Mouse (Mus musculus): ENCODE measurements around the gene Psme2. TPM values are rescaled to one million over a fixed set of nuclear protein-coding genes. Genes with fewer than 3 reads are reported as not detected.

Psme2 gene
- total and polyA plus RNA-seq, 3 experiments, result 467 to 757 (median 684) TPM

DNA sequence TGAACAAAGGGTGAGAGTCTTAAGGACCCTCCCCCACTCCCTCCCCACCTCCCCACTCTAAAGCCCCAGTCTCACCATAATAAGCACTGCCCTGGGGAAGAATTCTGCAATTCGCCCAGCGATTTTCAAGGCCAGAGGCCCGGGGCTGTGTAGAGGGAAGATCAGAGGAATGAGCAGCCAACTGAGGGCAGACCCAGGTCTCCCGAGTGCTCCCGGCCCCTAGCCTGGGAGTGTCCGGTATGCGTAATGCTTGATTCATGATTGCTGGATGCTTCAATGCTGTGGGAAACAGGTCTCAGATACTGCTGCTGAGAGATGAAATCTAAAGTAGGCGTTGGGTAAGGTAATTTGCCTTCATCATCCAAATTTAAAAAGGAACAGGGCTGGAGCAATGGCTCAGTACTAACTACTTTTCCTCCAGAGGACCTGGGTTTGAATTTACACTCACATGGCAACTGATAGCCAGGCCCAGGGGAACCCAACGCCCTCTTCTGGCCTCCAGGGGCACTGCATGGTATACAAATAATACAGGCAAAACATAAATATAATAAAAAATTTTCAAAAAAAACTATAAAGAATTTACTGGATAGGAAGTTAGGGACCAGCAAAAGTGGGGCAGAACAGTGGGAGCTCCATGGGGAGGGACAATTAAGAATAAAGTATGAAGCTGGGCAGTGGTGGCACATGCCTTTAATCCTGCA lies 8.8 kb downstream of the Psme2 start:
- no peak overlapping the region for H3K9ac ChIP-seq (ENCODE audit: insufficient read depth, low read depth)
- no peak overlapping the region for H3K4me3 ChIP-seq (replicated peaks in 1 of 3; ENCODE audit: low read depth in 2 of 3, low read length in 2 of 3, poor library complexity in 1 of 3)
- in situ Hi-C loops (cut with MboI; ENCODE audit: low pct_ligation_motif_present, low pct_unique_long_range_greater_than_20kb, low sequenced_read_pairs) (no loop called here), dilution Hi-C loops (cut with MboI; ENCODE audit: extremely low pct_ligation_motif_present, extremely low pct_unique_long_range_greater_than_20kb, low sequenced_read_pairs) (no loop called here)
- peaks cover 21 to 61% of the 10 kb centered on the region in 2 experiments for H3K4me1 ChIP-seq (ENCODE audit: control insufficient read depth in 1 of 2, insufficient read depth in 2 of 2)
- no peak for DNase-seq (ENCODE audit: extremely low read depth)
- no peak overlapping the region for H3K27ac ChIP-seq (ENCODE audit: insufficient read depth, low read depth)
- H3K36me3 ChIP-seq (replicated peaks in 1 of 2; ENCODE audit: control insufficient read depth in 1 of 2, insufficient read depth in 1 of 2, low read length in 1 of 2), result peaks cover 21 to 47% of the 10 kb centered on the region in 2 experiments
- no peak overlapping the region for H3K4me2 ChIP-seq (ENCODE audit: insufficient read depth, low read depth, poor library complexity, severe bottlenecking)
- no peak for TF ChIP-seq TCF12 (IDR thresholded peaks at IDR 0.05; ENCODE audit: low read depth, low read length)
- peak; percentile 3 for TF ChIP-seq RAD21 (IDR thresholded peaks at IDR 0.05; ENCODE audit: low read depth, low read length)
- TF ChIP-seq POLR2A (IDR thresholded peaks at IDR 0.05; ENCODE audit: low read depth, low read length), result peak; percentile 10
- no peak for TF ChIP-seq ZKSCAN1 (IDR thresholded peaks at IDR 0.05; ENCODE audit: borderline replicate concordance, low read depth, low read length)
- TF ChIP-seq CTCF (conservative IDR thresholded peaks at IDR 0.05 in 1 of 2, IDR thresholded peaks at IDR 0.05 in 1 of 2; ENCODE audit: low read depth in 2 of 2, low read length in 2 of 2), result peak; percentile 60 to 70
- TF ChIP-seq MXI1 (IDR thresholded peaks at IDR 0.05; ENCODE audit: low read depth, low read length), result no peak
- H3K79me2 ChIP-seq (replicated peaks; ENCODE audit: control insufficient read depth, extremely low read depth, insufficient read depth, poor library complexity, severe bottlenecking), result peaks cover 12% of the 10 kb centered on the region
- no peaks in the 10 kb centered on the region for H3K9me3 ChIP-seq (replicated peaks; ENCODE audit: low read length)
- no peaks in the 10 kb centered on the region for H3K27me3 ChIP-seq (replicated peaks)

DNA sequence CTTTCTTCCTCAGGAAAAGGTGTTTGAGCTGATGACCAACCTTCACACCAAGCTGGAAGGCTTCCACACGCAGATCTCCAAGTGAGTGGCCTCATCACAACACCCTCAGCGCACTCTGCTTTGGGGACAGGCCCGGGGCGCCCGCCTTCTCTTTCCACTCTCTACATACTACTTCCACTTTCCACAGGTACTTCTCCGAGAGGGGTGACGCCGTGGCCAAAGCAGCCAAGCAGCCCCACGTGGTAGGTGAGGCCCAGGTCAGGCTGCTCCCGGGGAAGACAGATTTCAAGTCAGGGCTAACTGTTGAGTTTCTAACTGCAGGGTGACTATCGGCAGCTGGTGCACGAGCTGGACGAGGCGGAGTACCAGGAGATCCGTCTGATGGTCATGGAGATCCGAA lies 10.2 kb downstream of the Psme2 start:
- no peak overlapping the region for H3K9ac ChIP-seq (ENCODE audit: insufficient read depth, low read depth)
- H3K27me3 ChIP-seq (replicated peaks), result no peaks in the 10 kb centered on the region
- H3K4me1 ChIP-seq (ENCODE audit: control insufficient read depth in 1 of 2, insufficient read depth in 2 of 2), result peaks cover 20 to 48% of the 10 kb centered on the region in 2 experiments
- in situ Hi-C loops (cut with MboI; ENCODE audit: low pct_ligation_motif_present, low pct_unique_long_range_greater_than_20kb, low sequenced_read_pairs) (no loop called here), dilution Hi-C loops (cut with MboI; ENCODE audit: extremely low pct_ligation_motif_present, extremely low pct_unique_long_range_greater_than_20kb, low sequenced_read_pairs) (no loop called here)
- no peak overlapping the region; the same call in 1 of the 2 replicates for H3K4me2 ChIP-seq (ENCODE audit: insufficient read depth, low read depth, poor library complexity, severe bottlenecking)
- no peaks in the 10 kb centered on the region for H3K9me3 ChIP-seq (replicated peaks; ENCODE audit: low read length)
- DNase-seq (ENCODE audit: extremely low read depth), result no peak
- H3K4me3 ChIP-seq (replicated peaks in 1 of 3; ENCODE audit: low read depth in 2 of 3, low read length in 2 of 3, poor library complexity in 1 of 3), result no peak overlapping the region
- TF ChIP-seq IRF4 (IDR thresholded peaks at IDR 0.05; ENCODE audit: low read depth, low read length) (peak; percentile 24; the same call in 1 of the 2 replicates), UBTF (IDR thresholded peaks at IDR 0.05; ENCODE audit: low read depth, low read length) (0 out of 2 replicates have a peak, but pooled peaks have one; percentile 71), EP300 (IDR thresholded peaks at IDR 0.05; ENCODE audit: low read length) (no peak), NELFE (IDR thresholded peaks at IDR 0.05; ENCODE audit: low read depth, low read length) (no peak), E2F4 (IDR thresholded peaks at IDR 0.05; ENCODE audit: insufficient replicate concordance, low read depth, low read length) (no peak), USF1 (IDR thresholded peaks at IDR 0.05; ENCODE audit: low read depth, low read length) (peak; percentile 18; the same call in 1 of the 2 replicates), BHLHE40 (IDR thresholded peaks at IDR 0.05; ENCODE audit: low read depth, low read length) (0 out of 2 replicates have a peak, but pooled peaks have one; percentile 25)
- peaks cover 12% of the 10 kb centered on the region for H3K79me2 ChIP-seq (replicated peaks; ENCODE audit: control insufficient read depth, extremely low read depth, insufficient read depth, poor library complexity, severe bottlenecking)
- H3K36me3 ChIP-seq (replicated peaks in 1 of 2; ENCODE audit: control insufficient read depth in 1 of 2, insufficient read depth in 1 of 2, low read length in 1 of 2), result peaks cover 19 to 40% of the 10 kb centered on the region in 2 experiments
- H3K27ac ChIP-seq (ENCODE audit: insufficient read depth, low read depth), result peak overlapping the region; percentile 32
